Mouse (Mus musculus): ENCODE data around the gene Mgea5. TPM values are rescaled to one million over a fixed set of nuclear protein-coding genes. Genes with fewer than 3 reads are reported as not detected.
A peak's percentile ranks its signal among the peaks of the same experiment; 100 is the strongest.

Mgea5 gene
- total RNA-seq, 2 experiments from 2014 or later = 74.5 to 76.1 TPM

DNA sequence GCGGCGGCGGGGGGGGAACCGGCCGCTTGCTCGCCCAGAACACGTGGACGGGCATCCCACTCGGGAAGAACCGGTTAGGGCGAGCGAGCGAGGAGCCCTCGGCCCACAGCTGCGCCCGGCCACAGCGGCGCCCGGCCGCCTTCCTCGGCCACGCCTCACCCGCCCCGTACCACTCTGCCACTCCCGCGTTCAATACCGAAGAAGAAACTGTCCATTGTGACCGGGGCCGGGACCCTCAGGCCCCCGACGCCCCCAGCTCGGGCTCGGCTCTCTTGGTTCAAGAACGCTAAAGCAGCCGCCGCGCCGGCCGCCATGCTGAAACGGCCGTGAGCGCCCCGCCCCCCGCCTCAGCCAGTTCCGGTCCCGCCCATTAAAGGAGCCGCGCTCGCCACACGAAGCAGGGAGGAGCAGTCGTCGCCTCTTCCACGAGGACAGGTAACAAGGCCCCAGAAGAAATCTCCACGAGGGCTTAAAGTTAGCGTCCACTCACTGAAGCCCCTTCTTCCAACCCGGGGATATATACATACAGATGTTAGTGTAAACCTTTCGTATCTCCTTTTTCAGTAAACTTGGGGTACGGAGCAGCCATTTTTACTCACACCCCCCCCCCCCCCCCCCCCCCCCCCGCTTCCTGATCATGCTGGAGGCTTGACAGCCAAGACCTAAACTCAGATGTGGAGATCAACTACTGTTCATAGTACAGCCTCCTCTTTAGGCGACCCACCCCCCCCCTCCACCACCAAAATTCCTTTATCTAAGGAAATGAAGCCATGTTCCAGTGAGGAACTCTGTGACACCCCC lies 34.2 kb downstream of the Mgea5 start, which contains the start of gene Npm3:
Gene Npm3 (minus strand): TSS at position 349 of the 801 bp plus-strand sequence.
- intact Hi-C loops (cut with DNase I) = no loop called here
- peak; percentile 83 for DNase-seq

DNA sequence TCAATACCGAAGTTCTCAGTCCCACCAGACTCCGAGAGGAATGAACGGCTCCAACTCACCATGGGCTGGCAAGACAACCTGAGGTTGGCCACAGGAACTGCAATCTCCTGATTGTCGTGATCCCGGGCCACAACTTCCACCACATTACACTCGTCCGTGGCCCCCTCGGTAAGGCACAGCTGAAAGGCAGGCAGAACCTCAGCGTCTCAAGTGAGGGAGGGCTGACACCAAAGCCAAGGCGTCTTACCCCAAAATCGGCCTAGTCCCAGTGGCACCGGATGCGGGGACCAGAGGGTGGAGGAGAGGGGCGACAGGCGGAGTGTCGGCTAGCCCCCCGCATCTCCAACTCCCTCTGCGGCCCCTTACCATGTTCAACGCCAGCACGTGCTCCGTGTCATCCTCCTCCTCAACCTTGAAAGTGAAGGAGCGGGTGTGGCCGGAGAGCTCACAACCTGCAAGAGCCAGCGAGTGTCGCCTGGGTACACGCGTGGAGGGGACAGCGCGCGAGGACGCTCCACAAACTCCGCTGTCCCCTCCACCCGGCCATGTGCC lies 34.9 kb downstream of the Mgea5 start:
- DNase-seq = peak in 1 of 2 experiments; percentile 23
- intact Hi-C loops (cut with DNase I) = no loop called here

DNA sequence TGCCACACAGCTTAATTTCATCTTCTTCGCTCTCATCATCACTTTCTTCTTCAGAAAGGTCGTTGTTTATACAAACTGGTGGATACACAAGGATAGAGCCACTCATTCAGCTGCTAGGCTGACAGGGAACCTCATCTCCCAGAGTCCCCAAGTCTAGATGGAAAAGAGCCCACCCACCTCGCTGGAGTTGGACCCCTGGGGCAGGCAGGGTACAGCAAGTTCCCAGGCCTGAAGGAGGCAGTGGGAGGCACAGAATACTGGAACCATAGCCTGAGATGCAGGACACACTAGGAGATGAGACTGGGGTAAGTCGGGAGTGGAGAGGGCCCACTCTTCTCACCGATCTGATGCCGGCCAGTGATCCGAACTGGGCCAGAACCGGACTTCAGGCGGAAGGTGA lies 35.4 kb downstream of the Mgea5 start:
- no peak for DNase-seq
- intact Hi-C loops (cut with DNase I) = no loop called here

DNA sequence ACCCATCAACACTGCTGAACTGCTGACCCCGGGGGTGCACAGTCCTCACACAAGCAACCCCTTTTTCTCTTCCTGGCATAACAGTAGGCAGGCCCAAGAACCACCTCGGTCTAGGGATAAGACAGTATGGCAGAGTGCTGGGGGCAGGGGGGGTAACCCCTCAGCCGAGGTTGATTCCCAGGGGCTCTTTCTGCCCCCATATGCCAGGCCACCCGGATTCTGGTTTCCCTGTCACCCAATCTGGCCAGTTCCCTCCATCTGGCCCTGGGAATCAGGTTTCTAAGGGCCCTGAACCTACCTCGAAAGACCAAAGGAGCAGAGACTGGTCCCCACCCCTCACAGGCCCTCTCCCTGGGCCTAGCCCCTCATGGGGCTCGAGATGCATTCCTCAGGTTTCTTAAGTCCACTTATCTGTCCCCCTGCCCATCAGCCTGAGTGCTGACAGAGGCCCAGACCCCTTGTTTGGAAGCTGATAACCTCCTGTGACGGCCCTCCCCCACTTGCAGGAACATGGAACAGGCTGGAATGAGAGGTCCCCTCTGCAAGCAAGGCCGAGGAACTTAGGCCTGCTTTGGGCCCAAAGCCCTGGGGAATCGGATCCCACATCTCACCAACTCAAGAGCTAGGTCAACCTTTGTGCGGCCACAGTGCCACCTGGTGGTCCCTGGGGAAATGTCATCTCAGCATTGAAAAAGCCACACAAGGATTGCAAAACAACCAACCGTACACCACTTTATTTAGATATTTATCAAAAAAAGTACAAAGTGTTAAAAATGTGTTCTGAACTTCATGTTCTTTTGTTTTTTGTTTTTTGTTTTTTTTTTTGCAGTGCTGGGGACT lies 36.4 kb downstream of the Mgea5 start:
- peak; percentile 83 to 87 for DNase-seq
- intact Hi-C loops (cut with DNase I) = loop anchor here (2.0 kb wide), 3 partner anchors 34 to 526 kb away; partner anchors contain the start of gene Fbxw4

- intact Hi-C loops (cut with DNase I) = loop anchor here (1.0 to 2.0 kb wide), 4 partner anchors 34 to 526 kb away; partner anchors contain the start of gene Fbxw4
- DNase-seq = peak; percentile 83 to 84
Observed at GRCm38 (mm10) chr19:45746153-45747020, 37.2 kb downstream of the Mgea5 start.

GRCm38 (mm10) chr19:45745344-45746152 lies 38.1 kb downstream of the Mgea5 start:
- intact Hi-C loops (cut with DNase I) = loop anchor here (1.0 to 2.0 kb wide), 4 partner anchors 35 to 525 kb away; partner anchors contain the start of gene Fbxw4
- no peak for DNase-seq

DNA sequence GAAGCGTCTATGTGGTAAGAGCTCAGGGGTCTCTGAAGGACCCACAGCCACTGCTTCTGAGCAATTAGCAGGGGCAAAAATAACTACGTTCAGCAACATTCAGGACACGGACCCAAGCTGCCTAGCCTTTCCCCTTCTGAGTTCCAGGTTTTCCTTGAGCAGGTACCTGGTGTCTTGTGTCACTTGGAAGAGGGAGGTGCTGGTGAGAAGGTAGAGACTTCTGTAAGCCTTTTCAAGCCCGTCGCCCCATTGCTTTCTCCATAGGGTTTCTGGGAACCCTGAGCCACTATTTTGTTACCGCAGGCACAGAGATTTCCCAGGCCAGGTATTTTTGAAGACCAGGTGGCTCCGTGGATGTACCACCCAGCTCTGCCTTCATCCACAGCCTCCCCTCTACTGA lies 40.0 kb downstream of the Mgea5 start:
- no peak for DNase-seq
- intact Hi-C loops (cut with DNase I) = no loop called here

GRCm38 (mm10) chr19:45742984-45743575 lies 40.6 kb downstream of the Mgea5 start:
- intact Hi-C loops (cut with DNase I) = no loop called here
- DNase-seq = no peak

GRCm38 (mm10) chr19:45742218-45742983 lies 41.2 kb downstream of the Mgea5 start, which contains the start of gene Fgf8:
Gene Fgf8 (minus strand): TSS chr19:45742915.
- intact Hi-C loops (cut with DNase I) = no loop called here
- no peak for DNase-seq

DNA sequence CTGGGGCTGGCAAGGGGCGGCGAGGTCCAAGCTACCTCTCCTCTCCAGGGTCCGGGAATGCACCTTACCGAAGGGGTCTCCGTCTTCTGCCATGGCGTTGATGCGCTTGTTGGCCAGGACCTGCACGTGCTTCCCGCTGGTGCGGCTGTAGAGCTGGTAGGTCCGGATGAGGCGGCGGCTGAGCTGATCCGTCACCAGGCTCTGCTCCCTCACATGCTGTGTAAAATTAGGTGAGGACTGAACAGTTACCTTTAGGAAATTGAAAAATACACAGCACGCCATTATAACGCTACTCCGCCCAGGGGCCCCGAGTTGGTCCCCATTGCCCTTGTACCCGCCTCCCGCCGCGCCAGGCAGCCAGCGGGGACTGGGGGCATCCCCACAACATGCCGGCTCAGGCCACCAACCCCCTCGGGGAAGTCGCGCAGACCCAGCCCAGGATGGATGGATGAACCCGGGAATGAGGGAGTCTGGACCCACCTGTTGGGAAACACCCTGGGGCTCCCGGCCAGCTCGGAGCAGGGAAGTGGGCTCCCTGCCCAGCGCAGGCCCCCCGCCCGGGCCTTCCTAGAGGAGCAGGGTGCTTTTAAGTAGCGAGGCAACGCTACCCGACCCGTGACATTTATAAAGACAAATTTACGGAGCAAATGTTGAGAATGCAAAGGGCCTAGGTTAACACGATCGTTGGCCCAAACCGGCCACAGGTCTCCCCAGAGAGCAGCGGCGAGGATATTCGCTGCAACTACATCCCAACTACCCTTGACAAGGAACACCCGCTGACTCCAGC lies 42.0 kb downstream of the Mgea5 start:
- DNase-seq = no peak
- intact Hi-C loops (cut with DNase I) = no loop called here

DNA sequence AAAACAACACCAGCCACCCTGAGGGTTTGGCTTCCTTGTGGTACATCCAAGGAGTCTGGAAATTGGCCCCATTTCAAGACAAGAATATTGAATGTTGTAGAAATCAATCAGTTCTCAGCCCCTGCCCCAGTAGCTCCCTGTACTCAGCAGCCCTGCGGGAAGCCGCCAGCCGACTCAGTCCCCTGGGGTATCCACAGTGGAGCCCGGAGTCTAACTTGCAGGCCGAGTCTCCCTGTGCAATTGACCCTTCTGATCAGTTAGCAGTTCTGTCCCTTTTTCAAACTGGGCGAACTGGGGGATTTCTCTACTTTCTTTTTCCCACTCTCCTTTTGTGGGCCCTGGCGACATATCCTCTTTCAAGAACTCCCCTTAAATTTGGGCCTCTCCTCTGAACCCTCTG lies 42.8 kb downstream of the Mgea5 start:
- no peak for DNase-seq
- intact Hi-C loops (cut with DNase I) = no loop called here

- intact Hi-C loops (cut with DNase I) = no loop called here
Observed at GRCm38 (mm10) chr19:45740233-45740632, 43.4 kb downstream of the Mgea5 start.

DNA sequence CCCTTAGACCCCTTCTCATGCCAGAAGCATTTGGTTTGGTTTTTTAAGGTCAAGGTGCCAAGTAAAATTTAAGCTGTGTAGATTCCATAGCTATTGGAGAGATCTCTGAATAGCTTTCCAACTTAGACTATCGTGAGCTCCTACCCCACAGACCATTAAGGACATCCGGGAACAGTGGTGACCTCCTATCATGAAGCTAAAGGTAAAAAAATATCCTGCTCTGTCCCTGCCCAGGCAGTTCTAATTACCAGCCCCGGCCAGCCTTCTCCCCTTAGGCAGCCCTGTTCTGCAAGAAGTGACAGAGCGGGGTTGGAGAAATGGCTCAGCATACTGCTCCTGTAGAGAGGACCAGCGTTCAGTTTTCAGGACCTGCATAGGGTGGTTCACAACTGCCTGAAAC lies 45.1 kb downstream of the Mgea5 start:
- DNase-seq = no peak
- intact Hi-C loops (cut with DNase I) = no loop called here

More at GRCm38 (mm10) chr19:45740233-45740632, 43.4 kb downstream of the Mgea5 start:
- DNase-seq = no peak

GRCm38 (mm10) chr19:45737846-45738484 lies 45.7 kb downstream of the Mgea5 start:
- no peak for DNase-seq
- intact Hi-C loops (cut with DNase I) = no loop called here

DNA sequence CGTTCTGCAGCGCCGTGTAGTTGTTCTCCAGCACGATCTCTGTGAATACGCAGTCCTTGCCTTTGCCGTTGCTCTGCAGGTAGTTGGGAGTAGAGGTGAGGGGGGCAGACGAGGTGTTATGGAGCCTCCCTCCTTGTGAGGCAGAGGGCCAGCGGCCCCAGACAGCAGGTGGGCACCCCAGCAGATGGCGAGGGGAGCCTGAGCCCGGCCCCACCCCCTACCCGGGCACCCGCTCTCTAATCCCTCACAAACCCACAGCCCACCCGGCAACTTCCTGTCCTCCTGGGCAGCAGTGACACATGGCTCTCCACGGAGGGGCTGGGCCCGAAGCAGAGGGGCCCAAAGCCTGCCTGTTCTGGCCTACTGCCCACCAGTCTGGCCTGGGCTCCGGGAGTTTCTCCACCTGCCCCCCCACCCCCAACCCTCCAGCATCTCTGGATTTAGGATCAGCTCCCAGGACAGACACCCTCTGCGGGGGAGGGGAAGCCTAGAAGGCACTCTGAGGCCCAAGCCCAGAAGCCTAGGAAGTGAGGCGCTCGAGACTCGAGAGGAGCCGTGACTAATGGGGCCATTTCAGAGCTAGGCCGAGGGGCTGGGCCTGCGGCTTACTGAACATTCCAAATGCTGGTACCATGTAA lies 46.3 kb downstream of the Mgea5 start:
- intact Hi-C loops (cut with DNase I) = no loop called here
- DNase-seq = no peak

DNA sequence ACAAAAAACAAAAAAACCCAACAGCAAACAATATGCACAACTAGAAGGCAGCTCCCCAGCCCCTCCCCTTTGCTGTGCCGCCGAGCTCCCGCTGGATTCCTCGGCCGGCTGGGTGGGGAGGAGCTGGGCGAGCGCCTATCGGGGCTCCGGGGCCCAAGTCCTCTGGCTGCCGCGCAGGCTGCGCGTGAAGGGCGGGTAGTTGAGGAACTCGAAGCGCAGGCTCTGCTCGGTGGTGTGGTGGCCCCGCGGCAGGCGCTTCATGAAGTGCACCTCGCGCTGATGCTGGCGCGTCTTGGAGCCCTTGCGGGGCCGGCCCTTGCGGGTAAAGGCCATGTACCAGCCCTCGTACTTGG lies 46.8 kb downstream of the Mgea5 start:
- intact Hi-C loops (cut with DNase I) = no loop called here
- DNase-seq = peak; percentile 41 to 44

Measured in heart, postnatal 36 days (tissue).